Mouse (Mus musculus): ENCODE measurements around the gene Lrif1.
A peak's percentile ranks its signal among the peaks of the same experiment; 100 is the strongest.
"Not testable (repeated sequence)": the region's sequence is repeated elsewhere in the genome, so short reads cannot be mapped to it uniquely, and the experiment has no call there.

Gene Lrif1

GRCm38 (mm10) chr3:106684830-106685229 is at the start of gene Lrif1:
TSS of gene Lrif1 (plus strand) at chr3:106684987.
- DNase-seq (ENCODE audit: low read depth, low spot score) = peak; percentile 80

GRCm38 (mm10) chr3:106672811-106673210 is 12.0 kb upstream of the Lrif1 start:
- DNase-seq (ENCODE audit: low read depth, low spot score) = not testable (repeated sequence)

GRCm38 (mm10) chr3:106685381-106685780 is 594 bp downstream of the Lrif1 start:
- DNase-seq (ENCODE audit: low read depth, low spot score) = no peak

DNA sequence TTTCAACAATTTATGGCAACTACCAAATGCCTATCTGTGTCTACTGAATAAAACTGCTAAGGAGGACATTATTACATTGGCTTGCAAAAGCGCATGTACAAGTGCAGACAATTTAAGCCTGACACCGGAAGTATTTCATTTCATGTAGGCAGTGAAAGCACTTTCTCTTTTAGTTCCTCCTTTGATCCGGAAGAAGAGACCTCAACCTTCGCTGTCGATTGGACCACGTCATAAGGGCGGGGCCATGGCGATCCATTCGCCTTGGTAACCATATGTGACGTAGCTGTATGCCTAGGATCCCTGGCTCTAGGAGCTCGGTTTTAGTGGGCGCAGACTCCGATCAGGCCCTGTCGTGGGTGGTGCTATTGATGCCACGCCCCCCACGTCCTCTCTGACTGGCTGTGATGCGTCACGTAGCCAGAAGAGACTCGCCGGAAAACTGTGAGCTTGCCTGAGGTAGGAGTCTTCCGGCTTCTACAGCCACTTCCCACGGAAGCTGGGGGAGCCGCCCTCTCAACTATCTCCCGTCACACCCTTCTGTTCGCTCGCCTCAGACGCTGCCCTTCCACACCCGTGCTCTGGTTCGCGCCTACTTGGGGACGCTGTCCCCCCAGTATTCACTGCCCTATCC is 36.7 kb downstream of the Lrif1 start:
- DNase-seq (ENCODE audit: low read depth, low spot score) = peak; percentile 97

- DNase-seq (ENCODE audit: low read depth, low spot score) = peak; percentile 82
Observed at GRCm38 (mm10) chr3:106722028-106722945, 37.5 kb downstream of the Lrif1 start.

DNA sequence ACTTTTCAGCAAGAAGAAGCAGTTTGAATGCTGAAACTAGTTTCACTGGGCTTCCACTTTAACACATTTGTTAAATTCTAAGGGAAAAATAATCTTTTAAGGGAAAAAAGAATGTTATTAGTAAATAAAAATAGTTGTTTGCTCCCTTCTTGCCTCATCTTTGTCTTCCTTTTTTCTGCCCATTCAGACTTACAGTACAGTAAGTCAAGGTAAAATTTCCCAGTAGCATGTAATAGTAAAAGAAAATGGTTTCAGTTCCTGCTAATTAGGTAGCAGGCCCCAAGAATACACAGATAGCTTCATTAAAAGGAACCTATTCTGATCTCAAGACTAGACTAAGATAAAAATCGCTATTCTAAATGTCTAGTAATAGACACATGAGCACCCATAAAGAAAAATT is 71.1 kb downstream of the Lrif1 start:
- DNase-seq (ENCODE audit: low read depth, low spot score) = no peak

- no peak for DNase-seq (ENCODE audit: low read depth, low spot score)
Observed at GRCm38 (mm10) chr3:106771834-106772233, 87.0 kb downstream of the Lrif1 start.

DNA sequence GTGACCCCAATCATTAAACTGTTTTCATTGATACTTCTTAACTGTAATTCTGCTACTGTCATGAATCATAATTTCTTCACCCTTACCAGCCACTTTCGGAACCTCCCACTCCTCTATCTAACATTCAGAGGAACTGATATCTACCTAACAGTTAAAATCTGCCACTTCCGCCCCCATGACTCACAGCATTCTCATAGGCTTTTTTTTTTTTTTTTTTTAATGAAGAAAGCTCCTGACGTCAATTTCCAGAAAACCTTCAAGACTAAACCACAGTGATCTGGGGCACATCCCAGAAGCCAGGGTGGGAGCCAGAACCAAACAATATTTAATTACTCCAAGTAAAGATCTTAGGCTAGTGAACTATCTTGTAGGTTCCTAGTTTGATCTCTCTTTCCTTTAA is 100.3 kb downstream of the Lrif1 start:
- DNase-seq (ENCODE audit: low read depth, low spot score) = no peak

All from brain, embryonic 18.5 days (tissue).